Mouse (Mus musculus) left cerebral cortex, adult 8-10 months (tissue): ENCODE data around the gene Tanc1. TPM values are rescaled to one million over a fixed set of nuclear protein-coding genes. Genes with fewer than 3 reads are reported as not detected.

Source experiments
- DNase-seq, 2 experiments: peaks; one replicate each; pipeline ENCODE4 v3.0.0; 2022; ENCODE audit warnings: low spot score in 2 of 2
- total RNA-seq, 4 experiments: library from RNA; stranded (reverse); gene quantifications; 2 replicates each; pipeline ENCODE4 v1.2.4; 2022

Gene Tanc1
- total RNA-seq, 4 experiments from 2014 or later: 21.1 to 26.0 (median 23.8) TPM

DNA sequence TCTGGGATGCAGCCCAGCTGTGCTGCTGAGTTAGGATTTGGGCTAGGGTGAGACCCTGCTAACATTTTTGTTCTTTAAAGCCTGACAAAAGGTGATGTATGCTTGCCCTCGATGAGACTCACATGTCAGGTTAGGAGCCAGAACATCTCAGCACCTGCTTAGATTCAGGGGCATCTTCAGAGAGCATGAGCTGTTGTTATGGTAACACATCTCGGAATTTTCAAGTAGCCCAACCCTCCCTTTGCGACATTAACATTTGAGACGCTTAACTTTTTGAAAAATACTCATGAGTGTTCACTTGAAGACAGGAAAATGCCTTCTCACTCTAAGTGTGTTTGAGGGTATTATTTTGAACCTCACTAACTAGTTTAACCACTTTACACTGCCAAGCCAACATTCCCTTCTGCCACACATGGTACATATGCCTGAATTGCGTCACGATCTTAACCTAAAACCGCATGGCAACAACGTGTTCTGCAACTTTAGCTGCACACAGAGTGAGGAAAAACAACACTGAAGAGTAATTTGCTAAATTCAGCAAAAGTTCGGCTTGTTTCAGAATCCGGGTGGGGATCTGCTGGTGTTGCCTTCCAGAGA is 67.7 kb downstream of the Tanc1 start:
- DNase-seq: no peak

DNA sequence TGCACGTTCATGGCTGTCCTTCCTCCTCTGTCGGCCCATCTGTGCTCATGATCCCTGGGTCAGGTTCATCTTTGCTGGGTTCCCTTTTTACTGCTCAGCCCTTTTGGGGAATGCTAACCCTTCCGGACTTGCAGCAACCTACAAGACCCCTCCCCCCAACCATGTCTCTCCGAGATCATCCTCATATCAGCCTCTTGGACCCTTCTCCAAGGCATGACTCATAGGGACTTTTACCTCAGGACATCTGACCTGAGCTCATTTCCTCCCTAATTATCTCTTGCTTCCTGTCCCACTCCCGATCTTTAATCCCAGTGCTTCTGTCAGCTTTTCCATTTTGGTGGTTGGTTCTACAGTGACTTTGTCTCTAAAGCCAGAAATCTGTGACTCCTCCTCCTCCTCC is 68.9 kb downstream of the Tanc1 start:
- no peak for DNase-seq

DNA sequence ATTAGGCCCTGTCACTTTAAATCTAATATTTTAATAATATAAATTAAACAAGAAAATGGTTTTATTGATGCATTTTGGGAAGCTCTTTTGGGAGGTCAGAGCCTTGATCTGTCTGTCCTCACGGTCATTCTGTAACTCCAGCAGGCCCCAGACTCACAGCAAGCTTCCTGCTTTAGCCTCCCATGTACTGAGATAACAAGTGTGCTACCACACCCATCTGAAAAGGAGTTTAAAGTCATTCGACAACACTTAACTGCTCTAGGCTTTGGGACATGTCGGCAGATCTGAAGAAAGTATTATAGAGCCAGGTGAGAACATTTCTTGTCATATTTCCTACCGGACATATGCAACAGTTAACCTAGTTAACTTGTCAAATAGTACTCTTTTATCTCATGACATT is 69.3 kb downstream of the Tanc1 start:
- DNase-seq: no peak

DNA sequence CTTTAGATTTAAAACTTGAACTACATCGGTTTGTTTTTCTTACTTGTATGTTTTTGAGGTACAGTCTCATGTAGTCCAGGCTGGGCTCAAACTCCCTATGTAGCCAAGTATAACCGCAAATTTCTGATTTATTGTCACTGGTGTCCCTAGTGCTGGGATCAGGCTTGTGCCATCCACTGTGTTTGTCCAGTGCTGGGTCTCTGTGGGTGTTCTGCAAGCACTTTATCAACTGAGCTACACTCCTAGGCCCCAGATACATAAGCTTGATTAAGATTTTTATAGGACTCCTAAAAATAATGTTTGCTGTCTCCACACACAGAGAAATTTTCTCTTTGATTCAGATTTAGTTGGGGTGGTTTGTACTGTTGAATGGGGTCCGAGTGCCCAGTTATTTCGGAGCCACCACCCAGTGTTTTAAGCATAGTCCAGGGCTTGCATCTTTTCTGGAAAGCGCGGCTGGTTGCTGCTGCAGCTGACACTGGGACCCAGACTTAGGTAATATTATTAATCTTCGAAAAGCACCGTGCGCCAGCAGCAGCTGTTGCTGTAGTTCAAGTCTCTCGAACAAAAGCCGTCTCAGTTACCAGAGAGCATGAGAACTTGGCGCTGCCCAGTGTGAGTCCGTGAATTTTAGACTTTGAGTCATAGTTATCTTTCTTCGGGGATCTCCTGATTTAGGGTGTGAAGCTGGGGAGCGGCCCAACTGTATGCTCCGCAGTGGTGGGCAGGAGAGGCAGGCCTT is 73.2 kb downstream of the Tanc1 start:
- no peak for DNase-seq

DNA sequence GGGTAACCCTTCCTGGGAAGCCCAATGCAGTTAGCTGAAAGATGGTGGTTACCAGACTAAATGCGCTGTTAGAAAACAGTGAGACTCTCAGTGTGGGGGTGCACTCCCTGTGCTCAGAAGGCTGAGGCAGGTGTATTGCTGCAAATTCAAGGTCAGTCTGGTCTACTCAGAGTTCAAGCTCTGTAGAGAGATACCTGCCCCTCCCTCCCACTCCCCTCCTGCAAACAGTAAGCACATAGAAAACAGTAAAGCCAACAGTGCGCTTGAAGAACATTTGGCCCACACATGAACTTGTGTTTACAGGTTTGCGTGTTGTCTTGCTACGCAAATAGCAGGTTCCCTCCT is 73.7 kb downstream of the Tanc1 start:
- DNase-seq: no peak

DNA sequence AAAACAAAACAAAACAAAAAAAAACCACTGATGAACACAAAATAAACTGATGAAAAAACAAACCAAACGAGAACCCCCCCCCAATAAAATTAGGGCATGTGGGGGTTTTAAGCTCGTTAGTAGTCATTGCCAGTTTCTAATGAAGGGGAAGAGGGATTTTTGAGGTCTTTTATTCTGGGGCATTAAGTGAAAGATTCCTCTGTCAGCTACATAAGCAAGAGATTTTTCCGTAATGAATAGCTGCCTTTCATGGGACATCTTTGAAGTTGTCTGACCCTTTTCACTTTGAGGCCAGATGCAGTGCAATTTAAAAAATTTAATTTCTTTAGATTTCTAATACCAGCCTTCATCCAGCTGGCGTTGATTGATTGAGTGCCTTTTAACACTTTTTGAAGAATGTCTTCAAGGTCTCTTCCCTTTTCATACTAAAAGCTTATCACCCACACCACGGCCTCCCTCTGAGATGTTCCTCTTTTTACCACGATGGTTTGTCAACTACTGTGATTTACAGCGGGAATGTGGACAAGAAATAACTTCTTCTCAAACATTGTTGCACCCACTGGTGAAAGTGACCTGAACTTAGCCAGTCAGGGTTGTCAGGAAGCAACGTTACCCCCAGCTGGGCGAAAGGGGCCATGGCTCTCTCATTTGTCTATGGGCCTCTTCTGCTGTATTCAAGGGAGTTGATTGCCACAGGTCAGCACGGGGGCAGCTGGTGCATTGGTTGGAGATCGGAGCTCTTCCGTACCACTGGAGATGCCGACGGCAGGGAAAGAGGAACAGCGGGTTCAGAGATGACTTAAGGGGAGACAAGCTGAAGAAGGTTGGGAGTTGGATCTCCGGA is 76.6 kb downstream of the Tanc1 start:
- no peak for DNase-seq

DNA sequence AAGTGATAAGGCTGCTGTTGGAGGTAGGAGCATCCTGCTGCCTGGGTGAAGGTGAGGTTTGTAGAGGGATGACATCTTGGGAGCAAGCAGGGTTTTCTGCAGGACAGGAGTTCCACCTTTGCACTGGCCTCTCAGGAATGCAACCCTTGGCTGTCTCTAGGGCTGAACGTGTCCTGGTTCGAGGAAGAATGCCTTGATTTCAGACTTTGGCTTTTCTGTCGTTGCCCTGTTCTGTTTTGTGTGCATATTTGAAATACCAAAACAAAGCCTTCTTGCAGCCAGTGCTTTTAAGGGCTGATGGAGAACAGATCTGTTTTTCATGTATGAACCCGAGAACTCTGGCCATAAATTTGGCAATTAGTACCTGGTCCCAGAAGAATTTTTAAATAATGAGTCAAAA is 79.3 kb downstream of the Tanc1 start:
- DNase-seq: no peak

DNA sequence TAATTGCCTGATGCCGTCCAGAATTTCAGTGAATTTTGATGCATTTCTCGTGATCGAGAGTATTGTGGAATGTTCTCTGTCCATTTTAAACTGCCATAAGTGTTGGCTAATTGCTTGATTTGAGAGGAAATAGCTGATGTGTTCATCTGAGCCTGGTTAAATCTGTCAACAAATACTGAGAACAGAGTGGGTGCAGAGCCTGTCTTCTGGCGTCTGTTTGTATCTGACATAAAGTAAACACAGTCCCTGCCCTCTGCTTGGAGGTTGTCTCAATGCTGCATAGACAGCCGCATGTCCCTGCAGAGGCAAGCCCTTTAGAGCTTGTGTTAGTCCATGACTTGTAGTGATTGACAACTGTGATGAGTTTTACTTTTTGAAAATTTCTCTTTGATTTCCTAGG is 81.6 kb downstream of the Tanc1 start:
- DNase-seq: no peak

DNA sequence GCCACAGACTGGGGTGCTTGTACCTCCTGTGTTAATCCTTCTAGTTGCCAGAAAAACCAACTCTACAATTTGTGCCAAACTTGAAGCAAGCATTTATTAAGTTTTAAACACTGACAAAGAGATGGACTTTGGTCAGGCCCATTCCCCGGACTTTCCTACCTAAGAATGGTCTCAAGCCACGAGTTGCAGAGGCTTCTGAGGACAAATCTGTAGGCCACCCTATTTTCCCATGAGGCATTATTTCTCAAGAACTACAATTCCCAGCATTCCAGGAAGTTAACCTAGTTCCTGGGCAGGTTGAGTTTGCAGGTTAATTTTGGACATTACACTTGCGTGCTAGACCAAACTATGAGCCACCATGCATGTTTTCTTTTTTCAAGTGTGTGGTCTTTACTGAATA is 85.3 kb downstream of the Tanc1 start:
- DNase-seq: no peak

DNA sequence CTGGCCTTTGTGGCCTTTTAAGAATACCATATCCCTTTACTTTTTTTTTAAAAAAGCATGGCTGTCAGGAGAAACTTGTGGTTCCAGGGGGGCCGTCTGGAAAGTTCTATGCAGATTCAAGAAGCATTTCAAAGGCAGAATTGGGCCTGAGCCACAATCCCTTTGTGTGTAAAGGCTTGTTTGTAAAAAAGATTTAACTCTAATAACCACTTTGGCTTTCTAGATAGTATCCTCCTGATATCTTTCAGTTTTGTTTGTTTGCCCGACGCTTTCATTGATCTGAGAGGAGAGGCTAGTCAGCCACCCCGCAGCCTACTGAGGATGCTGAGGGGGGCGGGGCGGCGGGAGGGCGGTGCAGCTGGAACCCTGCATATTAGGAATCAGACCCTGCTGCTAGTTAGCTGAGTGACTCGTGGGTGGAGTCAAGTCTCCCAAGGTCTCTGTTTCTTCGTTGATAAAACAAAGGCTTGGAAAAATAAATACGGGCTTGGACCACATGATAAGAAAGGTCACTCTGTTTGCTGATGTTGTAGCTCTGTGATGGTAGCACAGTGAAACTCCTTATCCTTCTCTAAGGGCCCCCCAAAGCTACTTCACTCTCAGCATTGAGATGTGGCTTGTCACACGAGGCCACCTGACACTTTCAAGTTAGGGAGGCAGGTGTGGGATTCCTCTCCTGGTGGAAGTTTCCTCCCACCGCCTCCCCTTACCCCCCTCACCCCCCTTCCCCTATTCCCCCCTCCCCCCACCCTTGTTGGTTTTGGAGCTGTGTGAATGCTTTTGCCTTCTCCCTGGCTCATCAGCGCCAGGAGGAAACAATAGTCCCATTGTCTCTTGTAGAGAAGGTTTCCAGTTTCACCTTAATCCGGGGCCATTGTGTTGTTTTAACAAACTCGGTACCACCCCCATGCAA is 86.1 kb downstream of the Tanc1 start:
- DNase-seq: no peak

DNA sequence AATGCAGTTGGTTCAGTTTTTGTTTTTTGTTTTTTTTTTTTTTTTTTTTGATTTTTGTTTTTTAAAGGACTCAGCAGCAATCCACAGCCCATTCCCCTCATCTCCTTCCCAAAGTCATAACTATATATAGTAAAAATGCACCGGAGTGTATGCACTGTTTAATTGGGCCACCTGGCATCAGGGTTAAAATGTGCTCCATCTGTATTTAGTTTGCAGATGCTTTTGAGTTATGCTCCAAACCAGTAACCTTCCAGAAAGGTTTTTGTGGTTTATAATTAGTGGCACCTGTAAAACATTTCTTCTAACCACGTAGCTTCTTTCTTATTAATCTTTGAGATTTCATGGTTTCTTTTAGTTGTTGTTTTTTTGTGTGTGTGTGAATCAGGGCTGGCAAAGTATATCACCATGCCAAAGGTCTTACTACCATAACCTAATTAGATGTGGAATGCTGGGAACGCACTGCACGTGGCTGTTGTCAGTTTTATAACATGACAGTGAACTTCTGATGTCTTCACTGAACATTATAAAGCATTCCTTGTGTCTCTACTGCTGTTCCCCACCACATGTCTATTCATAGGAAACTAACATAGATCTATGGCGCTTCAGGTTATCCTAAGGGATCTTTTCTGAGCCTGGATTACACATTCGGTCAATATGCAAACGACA is 86.9 kb downstream of the Tanc1 start:
- DNase-seq: no peak

DNA sequence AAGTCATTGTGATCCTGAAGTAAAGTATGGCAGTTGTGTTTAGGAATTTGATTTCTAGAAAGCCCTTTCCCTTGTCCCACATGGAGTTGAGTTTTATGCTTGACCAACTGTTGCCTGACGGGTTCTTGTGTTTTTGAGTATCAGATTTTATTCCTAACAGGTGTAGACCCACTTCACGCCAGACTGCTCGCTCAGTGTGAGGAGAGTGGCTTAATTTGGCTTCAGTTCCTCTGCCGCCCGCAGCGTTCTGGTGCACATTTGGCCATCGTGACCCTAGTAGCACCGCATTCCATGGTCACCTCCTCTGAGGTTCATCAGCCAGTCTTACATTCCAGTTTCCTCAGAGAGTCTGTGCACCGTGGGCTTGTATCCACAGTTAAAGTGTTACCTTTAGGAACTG is 88.1 kb downstream of the Tanc1 start:
- no peak for DNase-seq

DNA sequence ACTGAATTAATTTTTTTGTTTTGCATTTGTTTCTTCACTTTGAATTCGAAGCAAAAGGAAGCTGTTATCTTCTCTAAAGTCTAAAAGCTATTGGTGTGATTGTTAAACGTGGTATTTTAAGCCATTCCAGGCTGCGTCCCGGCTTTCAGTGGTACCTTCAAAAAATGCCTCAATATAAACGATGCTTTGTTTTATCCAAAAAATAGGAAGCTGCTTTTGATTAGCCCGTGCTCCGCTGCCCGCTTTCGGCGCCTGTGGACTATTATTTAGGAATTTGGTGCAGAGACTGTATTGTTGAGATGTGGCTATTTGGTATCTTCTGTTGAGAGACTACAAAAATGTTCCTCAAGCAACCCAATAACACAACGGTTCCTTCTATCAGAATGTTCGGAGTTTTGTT is 93.4 kb downstream of the Tanc1 start:
- DNase-seq: no peak

DNA sequence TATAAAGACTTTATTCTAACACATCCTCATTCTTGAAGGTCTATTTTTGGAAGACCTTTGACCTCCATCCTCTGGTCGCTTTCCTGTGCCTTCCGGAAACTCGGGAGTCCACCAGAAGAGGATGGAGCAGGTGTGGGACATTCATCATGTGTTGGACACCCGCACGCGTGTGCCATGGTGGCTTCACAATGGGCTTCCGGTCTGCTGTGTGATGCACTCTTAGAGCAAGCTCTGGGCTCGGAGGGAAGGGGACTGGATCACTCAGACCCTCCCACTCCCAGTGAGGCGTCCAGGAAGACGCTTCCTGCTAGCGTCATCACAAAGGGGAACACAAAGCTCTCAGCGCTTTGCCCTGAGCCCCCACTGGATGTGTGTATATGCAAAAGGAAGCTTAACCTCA is 95.0 kb downstream of the Tanc1 start:
- DNase-seq: no peak

DNA sequence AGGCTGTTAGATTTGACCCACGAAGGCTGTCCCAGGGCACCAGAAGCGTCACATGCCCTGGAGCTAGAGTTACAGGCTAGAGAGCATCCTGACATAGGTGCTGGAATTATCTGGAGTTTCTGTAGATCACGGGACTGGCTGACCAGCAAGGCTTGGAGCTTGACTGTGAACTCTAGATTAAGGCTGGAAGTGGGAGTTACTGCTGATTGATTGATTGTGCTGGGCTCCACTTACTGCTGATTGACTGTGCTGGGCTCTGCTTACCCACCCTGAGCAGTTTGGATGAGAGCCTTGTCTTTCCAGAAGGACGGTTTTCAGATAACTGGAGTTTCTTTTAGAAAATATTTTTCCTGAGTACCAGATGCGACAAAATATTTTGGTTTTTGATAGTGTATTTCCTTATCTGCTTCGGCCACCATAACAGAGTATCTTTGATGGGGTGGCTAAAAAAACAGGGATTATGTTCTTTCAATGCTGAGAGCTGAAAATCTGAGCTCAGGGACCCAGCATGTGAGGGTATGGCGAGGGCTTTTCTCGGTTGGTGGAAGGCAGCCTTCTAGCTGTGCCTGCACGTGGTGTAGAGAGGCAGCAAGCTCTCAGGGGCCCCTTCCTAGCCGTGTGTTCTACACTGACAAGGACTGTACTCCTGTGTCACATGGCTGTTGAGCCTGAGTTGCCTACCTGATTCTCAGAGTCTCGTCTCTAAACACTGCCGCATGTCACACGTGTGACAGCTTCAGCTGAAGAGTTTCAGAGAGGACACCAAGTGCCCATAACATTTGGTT is 96.3 kb downstream of the Tanc1 start:
- no peak for DNase-seq

DNA sequence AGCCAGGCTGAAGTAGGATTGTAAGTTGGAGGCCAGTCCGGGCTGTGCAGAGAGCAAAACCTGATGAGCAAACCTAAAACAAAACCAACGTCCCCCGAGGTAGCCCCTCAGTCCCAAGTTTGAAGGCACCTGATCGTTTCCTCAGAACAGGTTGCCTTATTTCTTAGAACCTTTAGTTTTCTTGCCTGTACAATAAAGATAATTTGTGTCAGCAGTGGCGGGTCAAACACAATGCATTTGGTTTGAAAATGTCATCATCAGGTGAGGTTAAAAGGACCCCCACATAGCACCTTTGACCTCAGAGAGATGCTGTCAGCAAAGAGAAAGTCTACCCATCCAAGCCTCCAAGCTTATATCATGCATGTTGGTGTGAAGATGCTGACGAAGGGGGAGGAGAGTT is 98.9 kb downstream of the Tanc1 start:
- DNase-seq: no peak

DNA sequence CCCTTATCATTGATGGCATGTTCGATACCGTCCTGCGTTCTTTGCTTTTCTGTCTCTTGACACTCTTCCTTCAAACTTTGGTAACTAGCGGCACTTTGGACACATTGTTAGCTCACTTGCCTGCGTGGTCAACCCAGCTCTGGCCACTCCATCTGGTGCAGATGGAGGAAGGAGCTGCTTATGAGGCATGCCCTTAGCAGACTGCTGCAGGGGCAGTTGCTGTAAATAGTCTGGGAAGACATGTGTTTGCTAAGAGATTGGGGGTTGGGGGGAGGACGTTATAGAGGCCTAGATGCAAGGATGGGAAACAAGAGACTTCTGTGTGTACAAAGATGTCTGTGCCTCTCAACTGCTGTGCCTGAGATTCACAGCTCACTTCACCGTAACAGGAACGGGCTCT is 100.2 kb downstream of the Tanc1 start:
- DNase-seq: no peak

DNA sequence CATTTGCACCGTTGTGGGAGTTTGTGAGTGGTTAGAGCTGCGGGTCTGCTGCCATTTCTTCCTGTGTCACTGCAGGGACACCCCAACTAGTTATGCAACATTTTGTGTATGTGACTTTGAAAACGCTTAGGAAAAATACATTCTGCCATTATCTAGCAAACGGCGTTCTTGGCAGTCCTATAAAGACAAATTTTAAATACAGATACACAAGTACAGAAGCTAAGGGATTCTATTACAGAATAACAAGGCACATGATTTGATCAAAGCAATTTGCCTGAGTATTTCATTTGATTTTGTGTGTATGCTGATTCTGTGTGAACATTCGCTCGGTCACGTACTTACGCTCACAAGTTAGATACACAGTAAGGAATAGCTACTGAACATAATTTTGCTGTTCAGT is 100.6 kb downstream of the Tanc1 start:
- DNase-seq: no peak

DNA sequence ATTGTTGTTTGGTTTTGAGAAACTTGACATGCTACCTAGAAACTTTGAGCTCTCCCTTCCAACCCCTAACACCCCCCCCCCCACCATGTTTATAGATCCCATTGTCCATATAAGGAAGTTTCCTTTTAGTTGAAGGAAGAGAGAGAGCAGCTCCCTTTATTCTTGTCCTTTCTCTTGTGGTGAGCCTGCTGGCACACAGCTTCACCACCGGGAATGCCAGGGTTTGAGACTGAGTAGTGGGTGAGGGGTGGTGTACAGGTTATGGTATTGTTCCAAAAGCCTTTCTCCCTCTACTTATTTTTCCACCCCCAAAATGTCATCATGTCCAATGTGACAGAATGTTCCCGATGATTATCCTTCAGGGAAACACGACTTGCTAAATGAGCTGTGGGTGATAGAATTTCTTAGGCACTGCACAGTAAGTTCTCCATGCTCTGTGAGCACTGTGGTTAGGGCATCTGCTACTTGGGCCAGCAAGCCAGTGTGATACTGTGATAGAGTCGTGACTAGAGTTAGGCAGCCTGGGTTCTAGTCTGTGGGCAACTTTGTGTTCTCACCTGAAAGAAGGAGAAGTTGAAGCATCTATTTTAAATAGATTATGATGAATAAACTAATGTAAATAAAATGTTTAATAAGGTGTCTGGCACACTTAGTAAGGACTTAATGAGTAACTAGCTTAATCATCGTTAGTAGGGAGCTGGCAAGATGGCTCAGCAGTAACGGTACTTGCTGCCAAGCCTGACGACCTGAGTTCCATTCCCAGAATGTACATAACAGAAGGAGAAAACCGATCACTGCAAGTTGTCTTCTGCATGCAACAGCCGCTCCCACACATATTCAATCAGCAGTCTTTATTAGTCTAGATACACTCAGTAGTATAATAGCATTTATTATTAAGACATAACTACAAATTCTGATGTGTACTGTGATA is 102.0 kb downstream of the Tanc1 start:
- no peak for DNase-seq
